Mouse (Mus musculus) c-Kit-positive CD71-negative TER-119-negative erythroid progenitor cells, embryonic 14.5 days (primary cell): ENCODE measurements around the gene Klhl29.

ENCODE experiments used
- DNase-seq: peaks from one replicate; pipeline ENCODE4 v3.0.0-alpha.2; 2013; ENCODE audit warnings: low read depth

The Klhl29 gene

GRCm38 (mm10) chr12:5120249-5120648 lies 255.2 kb downstream of the Klhl29 start:
- no peak for DNase-seq

GRCm38 (mm10) chr12:5119726-5120125 lies 255.8 kb downstream of the Klhl29 start:
- DNase-seq = peak; percentile 53

GRCm38 (mm10) chr12:5119286-5119685 lies 256.2 kb downstream of the Klhl29 start:
- DNase-seq = no peak

- no peak for DNase-seq
Measured at GRCm38 (mm10) chr12:5116605-5117004, 258.9 kb downstream of the Klhl29 start.

- DNase-seq = no peak
Measured at GRCm38 (mm10) chr12:5114631-5115030, 260.9 kb downstream of the Klhl29 start.

- DNase-seq = peak; percentile 13
Measured at GRCm38 (mm10) chr12:5111343-5111742, 264.1 kb downstream of the Klhl29 start.

- DNase-seq = no peak
Measured at GRCm38 (mm10) chr12:5108613-5109012, 266.9 kb downstream of the Klhl29 start.

GRCm38 (mm10) chr12:5107795-5108194 lies 267.7 kb downstream of the Klhl29 start:
- no peak for DNase-seq

- DNase-seq = no peak
Measured at GRCm38 (mm10) chr12:5104422-5105052, 270.9 kb downstream of the Klhl29 start.

GRCm38 (mm10) chr12:5101411-5102024 lies 274.0 kb downstream of the Klhl29 start:
- no peak for DNase-seq

- no peak for DNase-seq
Measured at GRCm38 (mm10) chr12:5099572-5099971, 275.9 kb downstream of the Klhl29 start.

GRCm38 (mm10) chr12:5088639-5089038 lies 286.8 kb downstream of the Klhl29 start:
- DNase-seq = no peak

GRCm38 (mm10) chr12:5087787-5088519 lies 287.5 kb downstream of the Klhl29 start:
- DNase-seq = no peak

GRCm38 (mm10) chr12:5084714-5085113 lies 290.8 kb downstream of the Klhl29 start:
- no peak for DNase-seq

- DNase-seq = no peak
Measured at GRCm38 (mm10) chr12:5081480-5081879, 294.0 kb downstream of the Klhl29 start.

- no peak for DNase-seq
Measured at GRCm38 (mm10) chr12:5073191-5073590, 302.3 kb downstream of the Klhl29 start.

GRCm38 (mm10) chr12:5070131-5070530 lies 305.4 kb downstream of the Klhl29 start:
- no peak for DNase-seq

GRCm38 (mm10) chr12:5067590-5067989 lies 307.9 kb downstream of the Klhl29 start:
- DNase-seq = no peak

- no peak for DNase-seq
Measured at GRCm38 (mm10) chr12:5048104-5048503, 327.4 kb downstream of the Klhl29 start.

GRCm38 (mm10) chr12:5044141-5044540 lies 331.3 kb downstream of the Klhl29 start:
- DNase-seq = no peak

- no peak for DNase-seq
Measured at GRCm38 (mm10) chr12:5038008-5038407, 337.5 kb downstream of the Klhl29 start.

GRCm38 (mm10) chr12:5029035-5029434 lies 346.4 kb downstream of the Klhl29 start:
- no peak for DNase-seq
